Comparison of ENCODE assay signal across 8 mouse cellular contexts in the genomic region with DNA sequence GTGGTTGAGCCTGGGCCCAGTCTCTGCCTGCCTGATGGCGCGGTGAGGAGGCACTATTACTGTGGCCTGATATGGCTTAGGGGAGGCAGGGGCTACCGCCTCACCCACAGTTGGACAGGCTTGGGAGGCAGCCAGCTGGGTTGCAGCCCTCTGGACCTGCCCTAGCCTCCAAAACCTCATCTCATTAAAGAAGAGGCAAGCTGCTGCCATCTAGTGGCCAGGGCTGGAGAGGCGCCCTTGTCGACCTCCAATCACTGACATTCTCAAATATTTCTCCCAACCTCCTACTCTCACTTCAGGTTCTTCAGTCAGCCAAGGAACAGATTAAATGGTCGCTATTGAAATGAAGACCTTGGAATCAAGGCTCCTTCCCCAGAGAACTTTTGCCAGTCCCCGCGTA. TPM values are rescaled to one million over a fixed set of nuclear protein-coding genes. Genes with fewer than 3 reads are reported as not detected.
DNase-seq lines count a peak whose midpoint lies in the region; ATAC-seq and TF ChIP-seq lines count a peak whose summit lies in the region.

No protein-coding gene starts in this region.

- intact Hi-C loops in heart, postnatal 36 days (cut with DNase I): loop anchor here (2.0 to 5.0 kb wide), 4 partner anchors 78 to 582 kb away; no protein-coding TSS in a partner anchor

- no peak overlapping the region for H3K4me3 ChIP-seq in forebrain, postnatal 0 days (ENCODE audit: low read depth, low read length)

- no peaks in the 10 kb centered on the region for H3K9me3 ChIP-seq in forebrain, postnatal 0 days (ENCODE audit: low read length)

- H3K36me3 ChIP-seq in forebrain, postnatal 0 days (ENCODE audit: insufficient read depth): no peaks in the 10 kb centered on the region

- H3K27ac ChIP-seq in forebrain, postnatal 0 days (ENCODE audit: low read depth, low read length): no peak overlapping the region

- H3K9ac ChIP-seq in forebrain, postnatal 0 days: no peak overlapping the region

- WGBS in forebrain, postnatal 0 days: 12% methylated on average over 8 of the region's 8 CpGs

- H3K4me1 ChIP-seq in forebrain, postnatal 0 days (ENCODE audit: insufficient read depth): no peaks in the 10 kb centered on the region

- TF ChIP-seq CTCF in forebrain, postnatal 0 days (IDR thresholded peaks at IDR 0.05; ENCODE audit: low read depth): peak; percentile 92

- peak; percentile 84 for DNase-seq in MN1 (ENCODE audit: low spot score)
- DNase-seq in cerebellum, adult 11 months: peak; percentile 82
- peak; percentile 84 for DNase-seq in forebrain, postnatal 0 days
- peak; percentile 86 to 90 for DNase-seq in heart, postnatal 36 days
- peak; percentile 60 to 87 for DNase-seq in layer of hippocampus, postnatal 25 days (ENCODE audit: extremely low spot score in 1 of 2, low spot score in 1 of 2)
- DNase-seq in lung, postnatal 10 days: peak; percentile 92
- DNase-seq in retina, embryonic 14.5 days (ENCODE audit: low spot score): peak; percentile 95
- DNase-seq in thymus, postnatal 4 days: peak; percentile 86

- no peak overlapping the region for H3K4me2 ChIP-seq in forebrain, postnatal 0 days (ENCODE audit: low read depth)

- ATAC-seq in forebrain, postnatal 0 days: no peak

- no peaks in the 10 kb centered on the region for H3K27me3 ChIP-seq in forebrain, postnatal 0 days (ENCODE audit: insufficient read depth, low read length)

RNA-seq across cellular contexts. Expression of gene Copz2, which starts 10.9 kb away (rescaled TPM):
- 5.8 and 7.1 TPM in 2 replicates for total RNA-seq in forebrain, postnatal 0 days (2014; rRNA removed)
- 14.8 and 14.9 TPM in 2 replicates for polyA plus RNA-seq in forebrain, postnatal 0 days (2015; fragmentation: Nextera tagmentation; extraction: Ambion mirVana)
- total RNA-seq in heart, postnatal 36 days (2021): 10 to 100 TPM; 36.0 to 39.4 TPM
- 1 to 10 TPM; 6.5 to 6.8 TPM for total RNA-seq in layer of hippocampus, postnatal 25 days (2021)

RNA-seq across cellular contexts. Expression of gene Nfe2l1, which starts 30.8 kb away (rescaled TPM):
- total RNA-seq in forebrain, postnatal 0 days (2014; rRNA removed): 46.5 and 57.4 TPM in 2 replicates
- polyA plus RNA-seq in forebrain, postnatal 0 days (2015; fragmentation: Nextera tagmentation; extraction: Ambion mirVana): 47.3 and 62.4 TPM in 2 replicates
- 100 to 1,000 TPM; 397 to 404 TPM for total RNA-seq in heart, postnatal 36 days (2021)
- total RNA-seq in layer of hippocampus, postnatal 25 days (2021): 100 to 1,000 TPM; 215 to 234 TPM

RNA-seq across cellular contexts. Expression of gene Cdk5rap3, which starts 55.7 kb away (rescaled TPM):
- 54.9 and 57.7 TPM in 2 replicates for total RNA-seq in forebrain, postnatal 0 days (2014; rRNA removed)
- 86.4 and 88.8 TPM in 2 replicates for polyA plus RNA-seq in forebrain, postnatal 0 days (2015; fragmentation: Nextera tagmentation; extraction: Ambion mirVana)
- 10 to 100 TPM; 22.7 to 23.7 TPM for total RNA-seq in heart, postnatal 36 days (2021)
- total RNA-seq in layer of hippocampus, postnatal 25 days (2021): 10 to 100 TPM; 35.8 to 37.2 TPM
